Mouse (Mus musculus) erythroblast, embryonic 14.5 days (primary cell): ENCODE results near the gene Guk1. TPM values are rescaled to one million over a fixed set of nuclear protein-coding genes. Genes with fewer than 3 reads are reported as not detected.

Source experiments
- H3K27me3 ChIP-seq: 2 replicates; pipeline ENCODE4 v1.6.1; 2012; ENCODE audit warnings: inconsistent platforms; ENCODE audit not compliant: control insufficient read depth
- H3K36me3 ChIP-seq: 2 replicates; pipeline ENCODE4 v1.6.1; 2012; ENCODE audit warnings: mild to moderate bottlenecking, inconsistent platforms; ENCODE audit not compliant: control insufficient read depth
- H3K4me1 ChIP-seq: 2 replicates; pipeline ENCODE4 v1.6.1; 2012; ENCODE audit warnings: inconsistent platforms; ENCODE audit not compliant: control insufficient read depth
- H3K4me3 ChIP-seq: replicated peaks from 2 replicates; pipeline ENCODE3; 2012; ENCODE audit warnings: moderate library complexity, mild to moderate bottlenecking, inconsistent platforms
- H3K9me3 ChIP-seq: 2 replicates; pipeline ENCODE4 v1.6.1; 2012; ENCODE audit warnings: low read length, inconsistent platforms, mixed read lengths; ENCODE audit not compliant: control insufficient read depth
- GATA1 ChIP-seq: IDR thresholded peaks from 2 replicates; pipeline ENCODE4 v1.6.1; 2012; ENCODE audit warnings: low read length, inconsistent platforms, mixed read lengths
- TAL1 ChIP-seq: IDR thresholded peaks from 3 replicates; pipeline ENCODE4 v1.6.1; 2012; ENCODE audit warnings: low read length, inconsistent platforms, mixed read lengths
- polyA plus RNA-seq: library from polyadenylated mRNA; stranded (reverse); fragments of >175 nt; gene quantifications from 2 replicates; pipeline ENCODE4 v1.2.3, GENCODE M21; 2012

Guk1 gene
- polyA plus RNA-seq, 1 experiment = 1.9 TPM

DNA sequence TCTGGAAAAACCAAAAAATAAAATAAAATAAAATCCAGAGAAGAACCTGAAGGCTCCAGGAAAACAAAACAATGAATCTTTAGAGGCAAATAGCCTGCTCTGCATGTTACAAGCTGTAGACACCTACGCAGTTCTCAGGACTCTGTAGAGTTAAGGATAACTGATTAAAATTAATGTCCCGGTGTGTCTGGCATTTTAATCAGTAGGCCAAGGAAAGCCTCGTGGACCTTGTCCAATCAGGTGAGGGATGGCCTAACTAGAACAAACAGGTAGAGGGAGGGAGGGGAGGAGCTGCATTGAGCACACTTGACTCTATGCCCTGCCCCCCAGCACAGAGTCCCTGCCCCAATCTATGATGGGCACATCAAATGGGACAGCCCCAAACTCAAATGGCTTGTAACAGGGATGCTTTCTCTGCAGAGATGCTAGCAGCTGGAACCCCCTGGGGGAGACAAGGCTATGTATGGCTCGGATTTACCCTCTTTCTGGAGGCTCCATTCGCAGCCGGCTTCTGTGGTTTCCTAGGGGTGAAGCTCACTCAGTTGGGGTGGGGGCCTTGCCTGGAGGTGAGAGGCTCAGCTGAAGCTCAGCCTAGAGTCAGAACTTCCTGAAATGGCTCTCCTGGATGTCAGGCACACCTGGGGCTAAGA is 17.7 kb downstream of the Guk1 start:
- H3K9me3 ChIP-seq = peaks cover 15% of the 10 kb centered on the region
- H3K27me3 ChIP-seq = peaks cover 51% of the 10 kb centered on the region
- TF ChIP-seq GATA1 (no peak), TAL1 (no peak)
- no peaks in the 10 kb centered on the region for H3K36me3 ChIP-seq
- no peak overlapping the region for H3K4me3 ChIP-seq
- H3K4me1 ChIP-seq = peaks cover 50% of the 10 kb centered on the region

- no peaks in the 10 kb centered on the region for H3K9me3 ChIP-seq
- TF ChIP-seq TAL1 (no peak), GATA1 (no peak)
- H3K36me3 ChIP-seq = no peaks in the 10 kb centered on the region; the same call in 1 of the 2 replicates
- H3K4me1 ChIP-seq = peaks cover 74% of the 10 kb centered on the region
- no peak overlapping the region for H3K4me3 ChIP-seq
- H3K27me3 ChIP-seq = peaks cover 13% of the 10 kb centered on the region
These were observed 21.5 kb downstream of the Guk1 start for GRCm38 (mm10) chr11:59170549-59170948.

DNA sequence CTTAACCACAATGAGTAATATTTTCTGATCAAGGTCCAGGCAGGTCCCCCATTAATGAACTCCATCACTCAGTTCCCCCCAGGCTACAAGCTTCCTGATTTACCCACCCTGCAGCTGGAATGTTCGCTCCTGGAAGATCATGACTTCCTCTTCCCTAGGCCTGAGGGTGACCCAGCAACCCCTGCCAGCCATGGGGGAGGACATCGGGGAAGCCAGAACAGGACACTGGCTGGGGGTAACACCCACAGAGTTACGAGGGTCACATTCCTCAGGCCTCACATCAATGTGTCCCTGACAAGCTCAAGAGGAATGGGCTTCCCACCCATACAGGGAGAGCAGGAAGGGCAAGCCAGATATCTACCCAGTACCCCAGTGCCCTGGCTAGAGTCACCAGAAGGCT is 22.2 kb downstream of the Guk1 start:
- TF ChIP-seq GATA1 (no peak), TAL1 (no peak)
- H3K27me3 ChIP-seq = peaks cover 6% of the 10 kb centered on the region
- no peak overlapping the region for H3K4me3 ChIP-seq
- no peaks in the 10 kb centered on the region for H3K9me3 ChIP-seq
- H3K4me1 ChIP-seq = peaks cover 77% of the 10 kb centered on the region
- H3K36me3 ChIP-seq = no peaks in the 10 kb centered on the region; the same call in 1 of the 2 replicates

DNA sequence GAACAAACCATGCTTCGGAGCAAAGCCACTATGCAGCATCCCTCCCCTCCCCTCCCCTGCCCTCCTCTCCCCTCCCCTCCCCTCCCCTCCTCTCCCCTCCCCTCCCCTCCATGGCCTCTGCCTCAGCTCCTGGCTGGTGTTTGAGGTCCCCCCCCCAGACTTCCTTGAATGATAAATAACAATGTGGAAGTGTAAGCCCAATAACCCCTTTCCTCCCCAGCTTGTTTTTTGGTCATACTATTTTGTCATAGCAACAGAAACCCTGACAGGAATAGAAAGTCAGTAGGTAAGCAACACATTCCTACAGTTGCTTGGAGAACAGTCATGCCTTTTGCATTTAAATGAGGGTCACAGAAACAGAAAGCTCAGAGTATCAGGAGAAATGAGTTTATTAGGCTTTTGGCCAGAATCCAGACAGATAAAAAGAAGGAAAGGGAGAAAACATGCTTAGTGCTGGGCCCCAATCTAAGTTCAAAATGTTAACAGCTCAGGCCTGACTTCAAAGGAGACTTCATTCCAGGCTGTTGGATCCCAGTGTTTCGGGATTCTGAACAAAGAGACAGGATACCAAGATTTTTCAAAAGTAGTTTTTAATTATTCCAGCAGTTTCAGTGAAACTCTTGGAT is 26.3 kb downstream of the Guk1 start:
- H3K27me3 ChIP-seq = no peaks in the 10 kb centered on the region
- no peak for TF ChIP-seq TAL1
- no peak for TF ChIP-seq GATA1
- no peaks in the 10 kb centered on the region for H3K9me3 ChIP-seq
- H3K4me1 ChIP-seq = peaks cover 87% of the 10 kb centered on the region
- H3K36me3 ChIP-seq = peaks cover 20% of the 10 kb centered on the region
- no peak overlapping the region for H3K4me3 ChIP-seq

- TF ChIP-seq TAL1 = peak; percentile 82
- TF ChIP-seq GATA1 = peak; percentile 93
- H3K4me1 ChIP-seq = peaks cover 90% of the 10 kb centered on the region
- no peaks in the 10 kb centered on the region for H3K27me3 ChIP-seq
- peak overlapping the region; percentile 77 for H3K4me3 ChIP-seq
- H3K9me3 ChIP-seq = no peaks in the 10 kb centered on the region
- H3K36me3 ChIP-seq = peaks cover 34% of the 10 kb centered on the region
These were observed 27.6 kb downstream of the Guk1 start for GRCm38 (mm10) chr11:59164384-59164783.

GRCm38 (mm10) chr11:59163255-59164236 is 28.5 kb downstream of the Guk1 start, which contains the start of gene Iba57:
TSS of gene Iba57 (minus strand) at chr11:59163739.
- no peaks in the 10 kb centered on the region for H3K27me3 ChIP-seq
- TF ChIP-seq GATA1 (peak; percentile 22; the same call in 1 of the 2 replicates), TAL1 (no peak)
- H3K36me3 ChIP-seq = peaks cover 42% of the 10 kb centered on the region
- H3K4me3 ChIP-seq = peak within 1 kb of the TSS; percentile 77
- H3K4me1 ChIP-seq = peaks cover 84% of the 10 kb centered on the region
- no peaks in the 10 kb centered on the region for H3K9me3 ChIP-seq

DNA sequence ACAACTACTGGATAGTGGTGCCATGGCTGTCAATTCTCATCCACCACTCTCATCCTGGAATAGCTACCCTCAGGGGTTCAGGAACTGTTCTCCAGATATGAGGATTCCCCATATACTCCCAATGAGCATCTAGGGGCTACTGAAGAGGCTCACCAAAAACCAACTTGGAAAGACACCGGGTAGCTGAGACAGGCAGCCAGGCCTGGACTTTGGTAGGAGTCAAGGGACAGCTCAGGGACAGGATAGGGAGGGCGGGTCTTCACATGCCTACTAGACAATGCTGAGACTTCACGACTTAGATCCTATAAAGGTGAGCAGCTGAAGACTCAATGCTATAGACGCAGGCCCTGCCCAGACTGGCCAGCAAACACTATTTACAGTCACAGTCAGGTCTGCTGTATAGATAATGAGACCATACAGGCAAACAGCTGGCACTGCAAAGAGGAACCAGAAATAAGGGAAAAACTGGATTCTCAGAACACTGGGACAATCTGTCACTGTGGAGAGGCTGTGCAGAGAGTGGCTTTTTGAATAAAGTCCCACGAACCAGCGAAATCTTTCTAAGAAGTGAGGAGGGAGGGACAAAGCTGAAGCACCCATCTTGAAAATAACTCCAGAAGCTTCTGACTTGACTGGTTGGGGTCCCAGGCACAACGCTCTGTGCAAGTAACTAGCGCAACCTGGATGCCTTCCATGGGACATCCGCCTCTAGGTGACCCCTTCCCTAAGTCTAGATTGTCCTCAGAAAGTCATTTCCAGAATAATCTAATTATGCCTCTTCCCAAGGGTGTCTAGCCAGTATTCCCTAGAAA is 29.4 kb downstream of the Guk1 start:
- peaks cover 51% of the 10 kb centered on the region for H3K36me3 ChIP-seq
- no peak for TF ChIP-seq TAL1
- no peak for TF ChIP-seq GATA1
- H3K27me3 ChIP-seq = no peaks in the 10 kb centered on the region
- H3K4me3 ChIP-seq = peak overlapping the region; percentile 77
- H3K4me1 ChIP-seq = peaks cover 75% of the 10 kb centered on the region
- H3K9me3 ChIP-seq = no peaks in the 10 kb centered on the region

DNA sequence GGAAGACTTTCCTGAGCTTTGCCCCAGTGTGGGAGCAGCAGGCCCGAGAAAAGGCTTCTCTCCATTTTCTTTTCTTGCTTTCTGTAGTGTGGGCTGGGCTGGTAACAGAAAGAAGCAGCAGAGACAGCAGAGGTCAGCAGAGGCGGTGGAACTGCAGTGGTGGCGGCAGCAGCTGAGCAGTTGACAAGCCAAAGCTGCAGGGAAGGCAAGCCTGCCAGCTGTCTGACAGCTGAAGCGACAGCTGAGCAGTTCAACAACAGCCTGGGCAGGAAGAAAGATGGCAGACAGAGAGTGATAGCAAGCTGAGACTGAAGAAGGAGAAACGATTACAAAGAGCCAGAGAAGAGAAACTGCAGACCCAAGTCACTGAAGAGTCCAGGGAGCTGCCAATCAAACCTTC is 30.6 kb downstream of the Guk1 start:
- peak overlapping the region; percentile 4 for H3K4me3 ChIP-seq
- TF ChIP-seq TAL1 (no peak), GATA1 (no peak)
- H3K36me3 ChIP-seq = peaks cover 63% of the 10 kb centered on the region
- H3K4me1 ChIP-seq = peaks cover 64% of the 10 kb centered on the region
- H3K9me3 ChIP-seq = no peaks in the 10 kb centered on the region
- H3K27me3 ChIP-seq = no peaks in the 10 kb centered on the region
